Mouse (Mus musculus): Measurements from ENCODE around the gene Pknox1.

The Pknox1 gene

DNA sequence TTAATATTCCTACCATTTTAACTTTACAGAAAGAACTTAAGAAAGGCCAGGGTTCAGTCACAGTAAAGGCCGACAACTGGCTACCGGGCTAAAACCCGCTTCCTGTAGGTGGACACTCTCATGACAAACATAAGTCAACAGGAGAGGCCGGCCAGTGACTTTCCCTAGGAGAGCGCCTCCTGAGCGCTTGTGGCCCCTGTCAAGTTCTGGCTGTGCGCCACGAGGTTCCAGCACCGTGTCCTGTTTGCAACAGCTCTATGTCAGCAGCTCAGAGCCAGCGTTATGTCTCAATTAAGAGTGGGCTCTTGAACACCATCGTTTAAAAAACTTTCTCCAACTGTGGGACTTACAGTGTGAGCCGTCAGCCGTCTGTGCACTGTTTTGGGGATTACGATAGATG, 87.6 kb downstream of the Pknox1 start:
- DNase-seq (ENCODE audit: low spot score), result no peak

DNA sequence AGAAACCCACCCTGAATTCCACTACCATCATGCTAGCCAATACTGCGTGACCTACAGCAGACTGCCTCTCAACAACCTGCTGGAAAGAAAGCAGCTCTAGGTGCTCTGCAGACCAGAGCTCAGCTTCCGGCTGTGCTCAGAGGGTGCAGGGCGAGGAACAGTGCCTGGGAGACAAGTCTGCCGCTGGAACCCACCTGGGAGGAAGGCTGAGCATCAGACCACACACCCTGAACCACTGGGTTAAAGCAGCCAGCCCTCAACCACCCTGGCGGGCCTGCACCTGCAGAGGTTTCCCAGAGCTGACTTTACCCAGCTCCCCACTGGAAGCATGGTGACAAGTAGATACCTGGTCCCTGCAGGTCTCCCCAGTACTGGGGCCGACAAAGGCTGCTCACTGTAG, 88.7 kb downstream of the Pknox1 start:
- no peak for DNase-seq (ENCODE audit: low spot score)

DNA sequence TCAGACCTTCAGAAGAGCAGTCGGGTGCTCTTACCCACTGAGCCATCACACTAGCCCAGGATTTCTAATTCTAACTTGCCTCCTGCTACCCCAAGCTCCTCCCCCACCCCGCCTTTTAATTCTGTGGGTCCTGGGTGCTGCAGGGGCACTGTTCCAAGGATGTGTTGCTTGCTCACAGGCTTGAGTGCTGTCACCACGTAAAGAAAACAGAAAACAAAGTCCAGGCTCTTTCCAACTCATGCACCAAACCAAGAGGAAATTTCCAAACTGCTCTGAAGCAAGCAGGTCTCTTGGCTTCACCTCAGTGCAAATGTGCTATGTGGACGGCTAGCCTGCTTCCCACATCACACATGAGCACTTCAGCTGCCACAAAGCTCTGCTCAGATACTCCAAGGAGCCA, 90.8 kb downstream of the Pknox1 start:
- no peak for DNase-seq (ENCODE audit: low spot score)

DNA sequence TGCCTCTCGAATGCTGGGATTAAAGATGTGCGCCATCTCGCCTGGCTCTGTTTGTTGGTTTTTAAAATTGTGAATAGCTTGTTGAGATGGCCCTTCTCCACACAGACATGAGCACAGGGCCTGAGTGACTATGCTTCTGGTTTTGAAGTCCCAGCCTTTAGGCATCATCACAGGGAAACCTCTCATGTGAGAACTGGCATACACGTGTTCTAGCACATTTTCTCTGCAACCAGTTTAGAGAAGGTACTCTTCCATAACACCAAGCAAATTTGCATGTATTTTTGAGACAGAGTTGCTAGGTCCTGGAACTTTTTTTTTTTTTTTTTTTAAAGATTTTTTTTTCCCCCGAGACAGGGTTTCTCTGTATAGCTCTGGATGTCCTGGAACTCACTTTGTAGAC, 92.1 kb downstream of the Pknox1 start:
- DNase-seq (ENCODE audit: low spot score), result no peak
